Mouse (Mus musculus): ENCODE data around the gene Hspa12a. TPM values are rescaled to one million over a fixed set of nuclear protein-coding genes. Genes with fewer than 3 reads are reported as not detected.

Hspa12a gene
- polyA plus RNA-seq, 1 experiment from 2014 or later, result 10.8 TPM

DNA sequence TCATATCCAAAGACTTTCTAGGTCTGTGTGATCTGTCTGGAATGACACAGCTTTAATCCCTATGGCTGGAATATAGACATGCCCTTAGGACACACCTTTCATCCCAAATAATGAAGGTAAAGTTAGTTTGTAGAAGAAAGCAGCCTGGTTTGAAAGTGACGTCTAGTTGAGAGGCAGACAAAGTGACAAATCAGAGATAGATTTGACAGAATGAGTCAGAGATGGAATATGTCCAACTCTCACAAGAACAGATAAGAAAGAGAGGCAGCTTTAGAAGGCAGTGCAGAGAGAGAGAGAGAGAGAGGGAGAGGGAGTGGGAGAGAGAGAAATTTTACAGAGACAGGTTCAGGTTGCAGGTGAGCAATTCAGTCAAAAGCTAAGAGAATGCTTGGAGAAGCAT is 119.1 kb downstream of the Hspa12a start:
- Histone ChIP-seq H3K4me3 (no peak overlapping the region), H3K27me3 (ENCODE audit: low read depth, poor library complexity, severe bottlenecking) (no peaks in the 10 kb centered on the region), H3K9me3 (replicated peaks) (no peaks in the 10 kb centered on the region), H3K27ac (replicated peaks) (no peak overlapping the region), H3K4me1 (peaks cover 6% of the 10 kb centered on the region; the same call in 1 of the 2 replicates), H3K36me3 (0 out of 2 replicates have a peak, but pooled peaks cover 6% of the 10 kb centered on the region)
- DNase-seq (ENCODE audit: low spot score), result no peak
- 82% methylated on average over 1 of the region's 1 CpGs for WGBS

- DNase-seq (ENCODE audit: low spot score), result no peak
- no peaks in the 10 kb centered on the region for H3K27me3 ChIP-seq (ENCODE audit: low read depth, poor library complexity, severe bottlenecking)
- 94% methylated on average over 3 of the region's 3 CpGs for WGBS
- 0 out of 2 replicates have a peak, but pooled peaks cover 4% of the 10 kb centered on the region for H3K4me1 ChIP-seq
- H3K9me3 ChIP-seq (replicated peaks), result no peaks in the 10 kb centered on the region
- H3K4me3 ChIP-seq, result no peak overlapping the region
- 0 out of 2 replicates have a peak, but pooled peaks cover 6% of the 10 kb centered on the region for H3K36me3 ChIP-seq
- H3K27ac ChIP-seq (replicated peaks), result no peak overlapping the region
Measured at GRCm38 (mm10) chr19:58823301-58823700, 120.2 kb downstream of the Hspa12a start.

GRCm38 (mm10) chr19:58822454-58823200 is 120.8 kb downstream of the Hspa12a start:
- 0 out of 2 replicates have a peak, but pooled peaks cover 4% of the 10 kb centered on the region for H3K4me1 ChIP-seq
- WGBS, result 89% methylated on average over 20 of the region's 20 CpGs
- H3K27me3 ChIP-seq (ENCODE audit: low read depth, poor library complexity, severe bottlenecking), result no peaks in the 10 kb centered on the region
- DNase-seq (ENCODE audit: low spot score), result no peak
- no peak overlapping the region; the same call in 1 of the 2 replicates for H3K27ac ChIP-seq (replicated peaks)
- H3K9me3 ChIP-seq (replicated peaks), result no peaks in the 10 kb centered on the region
- no peak overlapping the region for H3K4me3 ChIP-seq
- H3K36me3 ChIP-seq, result 0 out of 2 replicates have a peak, but pooled peaks cover 6% of the 10 kb centered on the region

- Histone ChIP-seq H3K4me1 (0 out of 2 replicates have a peak, but pooled peaks cover 4% of the 10 kb centered on the region), H3K27me3 (ENCODE audit: low read depth, poor library complexity, severe bottlenecking) (no peaks in the 10 kb centered on the region), H3K4me3 (no peak overlapping the region), H3K9me3 (replicated peaks) (no peaks in the 10 kb centered on the region), H3K36me3 (0 out of 2 replicates have a peak, but pooled peaks cover 2% of the 10 kb centered on the region), H3K27ac (replicated peaks) (no peak overlapping the region)
- no peak for DNase-seq (ENCODE audit: low spot score)
- WGBS, result 85% methylated on average over 14 of the region's 14 CpGs
Measured at GRCm38 (mm10) chr19:58818571-58819415, 124.7 kb downstream of the Hspa12a start.

DNA sequence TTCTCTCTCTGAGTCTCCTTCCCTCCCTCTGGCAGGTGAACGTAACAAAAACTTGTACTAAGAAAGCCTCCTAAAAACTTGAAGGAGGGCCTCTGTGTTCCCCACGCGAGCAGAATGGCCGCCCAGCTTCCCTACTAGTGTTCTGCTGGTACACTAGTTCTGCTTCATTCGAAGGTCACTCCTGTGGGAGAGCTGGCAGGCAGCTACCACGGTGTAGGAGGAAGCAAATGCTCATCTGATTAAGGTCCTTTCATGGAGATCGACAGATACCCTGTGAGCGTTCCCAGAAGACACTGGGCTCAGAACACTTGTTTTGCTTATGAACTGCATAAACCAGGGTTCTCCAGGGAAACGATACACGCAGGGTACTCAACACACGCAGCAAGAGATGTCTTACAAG is 126.1 kb downstream of the Hspa12a start:
- H3K27ac ChIP-seq (replicated peaks), result no peak overlapping the region
- 88% methylated on average over 11 of the region's 11 CpGs for WGBS
- no peaks in the 10 kb centered on the region for H3K27me3 ChIP-seq (ENCODE audit: low read depth, poor library complexity, severe bottlenecking)
- no peak for DNase-seq (ENCODE audit: low spot score)
- H3K4me1 ChIP-seq, result 0 out of 2 replicates have a peak, but pooled peaks cover 4% of the 10 kb centered on the region
- H3K4me3 ChIP-seq, result no peak overlapping the region
- H3K9me3 ChIP-seq (replicated peaks), result no peaks in the 10 kb centered on the region
- H3K36me3 ChIP-seq, result 0 out of 2 replicates have a peak, but pooled peaks cover 2% of the 10 kb centered on the region

DNA sequence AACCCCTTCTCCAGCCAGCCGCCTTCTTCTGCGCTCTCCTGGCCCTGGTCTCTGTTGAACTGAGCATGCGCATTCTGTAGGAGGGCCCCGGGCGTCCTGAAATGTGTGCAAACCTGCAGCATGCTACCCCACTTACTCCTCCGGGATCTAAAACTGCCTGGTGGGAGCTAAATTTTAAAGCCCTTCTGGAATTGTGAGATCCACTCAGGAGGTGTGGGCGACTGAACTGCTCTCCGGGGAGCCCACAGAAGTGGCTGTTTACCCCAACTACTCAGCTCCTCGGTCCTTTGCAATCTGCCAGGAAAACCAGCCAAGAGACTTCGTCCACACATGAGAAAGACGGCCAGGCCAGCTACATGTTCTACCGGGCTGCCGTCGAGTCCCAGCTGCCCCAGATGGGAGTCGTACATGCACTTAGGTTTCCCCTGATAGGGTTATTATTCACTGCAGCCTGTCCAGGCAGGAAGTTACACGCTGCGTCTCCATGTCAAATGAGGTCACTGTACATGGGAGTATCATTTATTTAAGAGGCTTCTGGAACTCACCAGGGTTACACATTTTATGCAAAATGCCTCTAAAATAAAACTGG is 126.9 kb downstream of the Hspa12a start:
- H3K9me3 ChIP-seq (replicated peaks), result no peaks in the 10 kb centered on the region
- H3K27me3 ChIP-seq (ENCODE audit: low read depth, poor library complexity, severe bottlenecking), result no peaks in the 10 kb centered on the region
- 89% methylated on average over 17 of the region's 17 CpGs for WGBS
- DNase-seq (ENCODE audit: low spot score), result no peak
- no peaks in the 10 kb centered on the region for H3K4me1 ChIP-seq
- no peak overlapping the region for H3K4me3 ChIP-seq
- H3K36me3 ChIP-seq, result 0 out of 2 replicates have a peak, but pooled peaks cover 2% of the 10 kb centered on the region
- no peak overlapping the region for H3K27ac ChIP-seq (replicated peaks)

GRCm38 (mm10) chr19:58815179-58815922 is 128.1 kb downstream of the Hspa12a start:
- no peak for DNase-seq (ENCODE audit: low spot score)
- no peak overlapping the region for H3K4me3 ChIP-seq
- H3K27ac ChIP-seq (replicated peaks), result no peak overlapping the region
- no peaks in the 10 kb centered on the region for H3K4me1 ChIP-seq
- 87% methylated on average over 13 of the region's 13 CpGs for WGBS
- no peaks in the 10 kb centered on the region for H3K27me3 ChIP-seq (ENCODE audit: low read depth, poor library complexity, severe bottlenecking)
- H3K9me3 ChIP-seq (replicated peaks), result no peaks in the 10 kb centered on the region
- 0 out of 2 replicates have a peak, but pooled peaks cover 2% of the 10 kb centered on the region for H3K36me3 ChIP-seq

DNA sequence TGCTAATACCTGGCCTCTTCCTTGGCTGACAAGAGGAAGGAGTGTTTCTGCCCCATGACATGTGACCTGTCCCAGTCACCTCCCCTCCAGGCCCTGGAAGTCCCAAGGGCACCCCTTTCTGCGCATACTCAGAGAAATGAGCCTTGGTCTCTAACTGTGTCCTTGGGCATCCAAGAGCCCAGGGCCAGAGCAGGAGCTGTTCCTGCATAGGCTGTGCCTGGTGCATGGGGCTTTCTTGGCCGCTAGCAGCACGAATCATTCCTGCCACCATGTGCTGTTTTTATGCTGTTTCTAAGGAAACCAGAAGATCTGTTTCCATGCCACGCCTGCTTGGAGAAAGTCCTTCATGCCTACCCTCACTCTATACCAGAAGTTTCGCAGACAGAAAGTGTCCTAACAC is 132.9 kb downstream of the Hspa12a start:
- no peaks in the 10 kb centered on the region for H3K36me3 ChIP-seq
- H3K4me3 ChIP-seq, result no peak overlapping the region
- no peaks in the 10 kb centered on the region for H3K9me3 ChIP-seq (replicated peaks)
- H3K4me1 ChIP-seq, result no peaks in the 10 kb centered on the region
- no peak overlapping the region for H3K27ac ChIP-seq (replicated peaks)
- no peak for DNase-seq (ENCODE audit: low spot score)
- no peaks in the 10 kb centered on the region for H3K27me3 ChIP-seq (ENCODE audit: low read depth, poor library complexity, severe bottlenecking)
- WGBS, result 83% methylated on average over 5 of the region's 5 CpGs

GRCm38 (mm10) chr19:58808864-58809263 is 134.6 kb downstream of the Hspa12a start:
- WGBS, result 83% methylated on average over 6 of the region's 6 CpGs
- no peak for DNase-seq (ENCODE audit: low spot score)
- no peaks in the 10 kb centered on the region for H3K9me3 ChIP-seq (replicated peaks)
- 0 out of 2 replicates have a peak overlapping the region, but pooled peaks have one; percentile 6 for H3K27ac ChIP-seq (replicated peaks)
- no peak overlapping the region for H3K4me3 ChIP-seq
- peaks cover 3% of the 10 kb centered on the region; the same call in 1 of the 2 replicates for H3K36me3 ChIP-seq
- H3K4me1 ChIP-seq, result no peaks in the 10 kb centered on the region
- H3K27me3 ChIP-seq (ENCODE audit: low read depth, poor library complexity, severe bottlenecking), result no peaks in the 10 kb centered on the region

GRCm38 (mm10) chr19:58806364-58806763 is 137.1 kb downstream of the Hspa12a start:
- no peak overlapping the region for H3K27ac ChIP-seq (replicated peaks)
- DNase-seq (ENCODE audit: low spot score), result peak; percentile 66
- H3K36me3 ChIP-seq, result peaks cover 4% of the 10 kb centered on the region; the same call in 1 of the 2 replicates
- no peak overlapping the region for H3K4me3 ChIP-seq
- H3K9me3 ChIP-seq (replicated peaks), result no peaks in the 10 kb centered on the region
- H3K27me3 ChIP-seq (ENCODE audit: low read depth, poor library complexity, severe bottlenecking), result no peaks in the 10 kb centered on the region
- no peaks in the 10 kb centered on the region for H3K4me1 ChIP-seq
- 5% methylated on average over 3 of the region's 3 CpGs for WGBS

DNA sequence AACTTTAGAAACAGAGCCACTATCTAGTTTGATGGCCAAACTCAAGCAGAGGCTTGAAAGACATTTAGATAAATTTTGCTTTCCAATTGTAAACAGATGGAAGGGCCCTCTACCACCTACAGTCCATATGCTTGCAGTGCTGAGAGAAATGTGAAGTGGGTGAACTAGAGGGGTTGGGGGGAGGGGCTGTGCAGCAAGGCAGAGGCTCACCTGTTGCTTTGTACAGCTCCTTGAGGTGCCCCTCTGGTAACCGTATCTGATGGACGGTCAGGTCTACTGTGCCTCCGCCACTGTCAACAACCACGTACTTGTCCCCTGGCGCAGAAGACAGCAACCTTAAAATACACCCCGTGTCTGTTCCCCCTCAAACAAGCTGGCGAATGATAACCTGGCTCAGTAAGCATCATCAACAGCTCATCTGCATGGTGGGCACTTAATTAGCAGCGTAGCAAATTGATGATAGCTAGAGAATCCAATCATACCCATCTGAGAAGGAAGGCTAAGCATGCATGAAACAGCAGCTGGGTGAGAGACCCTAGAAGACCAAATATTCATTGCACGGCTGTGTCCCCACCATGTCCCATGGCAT is 138.2 kb downstream of the Hspa12a start:
- no peaks in the 10 kb centered on the region for H3K4me1 ChIP-seq
- DNase-seq (ENCODE audit: low spot score), result no peak
- H3K27ac ChIP-seq (replicated peaks), result no peak overlapping the region
- H3K27me3 ChIP-seq (ENCODE audit: low read depth, poor library complexity, severe bottlenecking), result no peaks in the 10 kb centered on the region
- WGBS, result 95% methylated on average over 9 of the region's 9 CpGs
- peaks cover 9% of the 10 kb centered on the region; the same call in 1 of the 2 replicates for H3K36me3 ChIP-seq
- no peaks in the 10 kb centered on the region for H3K9me3 ChIP-seq (replicated peaks)
- H3K4me3 ChIP-seq, result no peak overlapping the region
